Mouse (Mus musculus): ENCODE measurements around the gene Fcho2. TPM values are rescaled to one million over a fixed set of nuclear protein-coding genes. Genes with fewer than 3 reads are reported as not detected.

Fcho2 gene
- total and polyA plus RNA-seq, 3 experiments = 3.0 to 9.0 (median 5.6) TPM

DNA sequence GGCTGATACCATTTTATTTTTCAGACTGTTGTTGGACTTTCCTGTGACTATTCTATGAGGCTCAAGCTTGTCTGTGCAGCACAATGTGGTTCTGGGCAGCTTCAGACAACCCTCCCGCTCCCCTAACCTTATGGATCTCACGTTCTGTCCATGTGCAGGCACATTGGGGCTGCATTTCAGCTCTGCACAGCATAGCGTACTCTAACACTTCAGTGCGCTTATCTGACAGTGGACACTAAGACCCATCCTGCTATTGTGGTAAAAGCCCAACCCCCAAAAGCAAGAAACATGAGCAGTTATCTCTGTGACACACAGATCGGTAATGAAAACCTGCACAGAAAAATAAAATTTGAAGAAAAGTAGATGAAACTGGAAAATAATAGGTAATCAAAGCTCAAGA is 20.5 kb upstream of the Fcho2 start:
- in situ Hi-C loops (cut with MboI; ENCODE audit: low pct_ligation_motif_present, low pct_unique_long_range_greater_than_20kb, low sequenced_read_pairs) (no loop called here), dilution Hi-C loops (cut with MboI; ENCODE audit: extremely low pct_ligation_motif_present, extremely low pct_unique_long_range_greater_than_20kb, low sequenced_read_pairs) (no loop called here)
- Histone ChIP-seq H3K9me3 (replicated peaks; ENCODE audit: low read length) (no peaks in the 10 kb centered on the region), H3K9ac (ENCODE audit: insufficient read depth, low read depth) (no peak overlapping the region), H3K27ac (ENCODE audit: insufficient read depth, low read depth) (no peak overlapping the region), H3K4me3 (replicated peaks in 1 of 3; ENCODE audit: low read depth in 2 of 3, low read length in 2 of 3, poor library complexity in 1 of 3) (no peak overlapping the region), H3K36me3 (replicated peaks in 1 of 2; ENCODE audit: control insufficient read depth in 1 of 2, insufficient read depth in 1 of 2, low read length in 1 of 2) (peaks cover 7 to 27% of the 10 kb centered on the region in 2 experiments), H3K4me2 (ENCODE audit: insufficient read depth, low read depth, poor library complexity, severe bottlenecking) (no peak overlapping the region), H3K4me1 (ENCODE audit: control insufficient read depth in 1 of 2, insufficient read depth in 2 of 2) (peaks cover 6 to 36% of the 10 kb centered on the region in 2 experiments; a peak in 3 of 4 replicates), H3K27me3 (replicated peaks) (no peaks in the 10 kb centered on the region), H3K79me2 (replicated peaks; ENCODE audit: control insufficient read depth, extremely low read depth, insufficient read depth, poor library complexity, severe bottlenecking) (no peaks in the 10 kb centered on the region)
- DNase-seq (ENCODE audit: extremely low read depth) = no peak
- no peak for TF ChIP-seq CHD2 (IDR thresholded peaks at IDR 0.05; ENCODE audit: low read length)
- no peak for TF ChIP-seq UBTF (IDR thresholded peaks at IDR 0.05; ENCODE audit: low read depth, low read length)
- no peak for TF ChIP-seq USF1 (IDR thresholded peaks at IDR 0.05; ENCODE audit: low read depth, low read length)
- no peak for TF ChIP-seq CHD1 (IDR thresholded peaks at IDR 0.05; ENCODE audit: low read depth, low read length)
- no peak for TF ChIP-seq E2F4 (IDR thresholded peaks at IDR 0.05; ENCODE audit: insufficient replicate concordance, low read depth, low read length)
- TF ChIP-seq JUND (conservative IDR thresholded peaks at IDR 0.05; ENCODE audit: low read depth, low read length) = no peak
- TF ChIP-seq ZKSCAN1 (IDR thresholded peaks at IDR 0.05; ENCODE audit: borderline replicate concordance, low read depth, low read length) = no peak
- TF ChIP-seq MEF2A (IDR thresholded peaks at IDR 0.05; ENCODE audit: borderline replicate concordance, low read depth, low read length) = no peak
- no peak for TF ChIP-seq RCOR1 (conservative IDR thresholded peaks at IDR 0.05; ENCODE audit: low read depth, low read length)
- TF ChIP-seq EP300 (IDR thresholded peaks at IDR 0.05; ENCODE audit: low read length) = no peak
- no peak for TF ChIP-seq PAX5 (IDR thresholded peaks at IDR 0.05; ENCODE audit: low read length)
- no peak for TF ChIP-seq MAFK (IDR thresholded peaks at IDR 0.05; ENCODE audit: insufficient replicate concordance, low read length)
- TF ChIP-seq SIN3A (IDR thresholded peaks at IDR 0.05; ENCODE audit: low read length) = no peak
- TF ChIP-seq SMC3 (IDR thresholded peaks at IDR 0.05; ENCODE audit: low read depth, low read length) = no peak
- no peak for TF ChIP-seq TCF12 (IDR thresholded peaks at IDR 0.05; ENCODE audit: low read depth, low read length)
- TF ChIP-seq BHLHE40 (IDR thresholded peaks at IDR 0.05; ENCODE audit: low read depth, low read length) = no peak
- TF ChIP-seq ETS1 (conservative IDR thresholded peaks at IDR 0.05; ENCODE audit: low read depth, low read length) = no peak
- TF ChIP-seq TBP (conservative IDR thresholded peaks at IDR 0.05; ENCODE audit: low read depth, low read length) = no peak

DNA sequence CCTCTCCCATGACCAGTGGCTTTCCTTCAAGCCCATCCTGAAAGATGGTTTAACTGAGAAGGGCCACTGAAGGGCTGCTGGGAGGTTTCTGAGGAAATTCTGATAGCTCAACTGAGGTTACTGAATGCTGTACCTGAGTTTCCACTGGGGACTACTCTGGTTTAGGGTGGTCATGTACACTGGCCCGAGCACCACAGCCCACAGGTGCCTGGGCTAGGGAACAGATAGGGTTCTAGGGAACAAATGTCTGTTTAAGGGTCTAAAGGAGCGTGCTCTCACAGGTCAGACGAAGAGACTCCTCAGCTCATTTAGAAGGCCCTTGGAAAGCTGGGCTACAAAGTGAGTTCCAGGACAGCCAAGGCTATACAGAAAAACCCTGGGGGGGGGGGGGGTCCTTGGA is 19.5 kb upstream of the Fcho2 start:
- H3K79me2 ChIP-seq (replicated peaks; ENCODE audit: control insufficient read depth, extremely low read depth, insufficient read depth, poor library complexity, severe bottlenecking) = no peaks in the 10 kb centered on the region
- H3K9me3 ChIP-seq (replicated peaks; ENCODE audit: low read length) = no peaks in the 10 kb centered on the region
- H3K4me1 ChIP-seq (ENCODE audit: control insufficient read depth in 1 of 2, insufficient read depth in 2 of 2) = peaks cover 6 to 36% of the 10 kb centered on the region in 2 experiments; a peak in 3 of 4 replicates
- no peak for TF ChIP-seq MXI1 (IDR thresholded peaks at IDR 0.05; ENCODE audit: low read depth, low read length)
- no peak for TF ChIP-seq SMC3 (IDR thresholded peaks at IDR 0.05; ENCODE audit: low read depth, low read length)
- no peak for TF ChIP-seq PAX5 (IDR thresholded peaks at IDR 0.05; ENCODE audit: low read length)
- no peak for TF ChIP-seq GABPA (IDR thresholded peaks at IDR 0.05; ENCODE audit: insufficient replicate concordance, low read depth, low read length)
- no peaks in the 10 kb centered on the region for H3K27me3 ChIP-seq (replicated peaks)
- H3K27ac ChIP-seq (ENCODE audit: insufficient read depth, low read depth) = no peak overlapping the region
- no peak for DNase-seq (ENCODE audit: extremely low read depth)
- no peak overlapping the region for H3K4me2 ChIP-seq (ENCODE audit: insufficient read depth, low read depth, poor library complexity, severe bottlenecking)
- H3K4me3 ChIP-seq (replicated peaks in 1 of 3; ENCODE audit: low read depth in 2 of 3, low read length in 2 of 3, poor library complexity in 1 of 3) = no peak overlapping the region
- H3K9ac ChIP-seq (ENCODE audit: insufficient read depth, low read depth) = no peak overlapping the region
- dilution Hi-C loops (cut with MboI; ENCODE audit: extremely low pct_ligation_motif_present, extremely low pct_unique_long_range_greater_than_20kb, low sequenced_read_pairs) (no loop called here), in situ Hi-C loops (cut with MboI; ENCODE audit: low pct_ligation_motif_present, low pct_unique_long_range_greater_than_20kb, low sequenced_read_pairs) (no loop called here)
- peaks cover 3 to 18% of the 10 kb centered on the region in 2 experiments for H3K36me3 ChIP-seq (replicated peaks in 1 of 2; ENCODE audit: control insufficient read depth in 1 of 2, insufficient read depth in 1 of 2, low read length in 1 of 2)

All from CH12.LX (cell line).